Mouse (Mus musculus) 3134 (cell line): ENCODE measurements around the gene Shroom3.

Experiments used
- DNase-seq: peaks from one replicate; pipeline ENCODE4 v3.0.0-alpha.2; 2011; ENCODE audit warnings: low spot score; ENCODE audit not compliant: insufficient read length; ENCODE audit errors: extremely low read depth

The Shroom3 gene

DNA sequence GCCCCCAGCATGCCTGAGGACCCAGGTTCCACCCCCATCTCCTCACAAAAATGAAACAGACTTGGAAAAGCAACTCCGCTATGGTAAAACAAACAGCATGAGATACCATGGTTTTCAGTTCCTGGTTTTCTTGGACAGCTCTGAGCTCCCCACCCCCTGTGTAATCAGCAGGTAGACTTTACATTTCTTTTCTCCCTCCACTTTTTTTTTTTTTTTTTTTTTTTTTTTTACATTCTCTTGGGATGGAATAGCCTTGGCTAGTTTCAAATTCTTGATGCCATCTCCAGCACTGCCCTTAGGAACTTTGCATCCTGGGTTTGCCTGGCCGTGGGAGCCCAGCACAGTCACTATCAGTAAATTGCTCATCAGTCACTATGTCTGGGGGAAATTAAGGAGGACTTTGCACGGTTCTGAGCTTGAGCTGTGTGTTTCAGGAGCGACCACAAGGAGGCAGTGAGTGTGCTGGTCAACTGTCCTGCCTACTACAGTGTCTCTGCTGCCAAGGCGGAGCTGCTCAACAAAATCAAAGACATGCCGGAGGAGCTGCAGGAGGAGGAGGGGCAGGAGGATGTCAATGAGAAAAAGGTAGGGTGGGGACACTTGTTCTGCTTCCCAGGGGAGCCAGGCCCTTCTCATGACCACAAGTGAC is 271.7 kb downstream of the Shroom3 start:
- DNase-seq = peak; percentile 37

DNA sequence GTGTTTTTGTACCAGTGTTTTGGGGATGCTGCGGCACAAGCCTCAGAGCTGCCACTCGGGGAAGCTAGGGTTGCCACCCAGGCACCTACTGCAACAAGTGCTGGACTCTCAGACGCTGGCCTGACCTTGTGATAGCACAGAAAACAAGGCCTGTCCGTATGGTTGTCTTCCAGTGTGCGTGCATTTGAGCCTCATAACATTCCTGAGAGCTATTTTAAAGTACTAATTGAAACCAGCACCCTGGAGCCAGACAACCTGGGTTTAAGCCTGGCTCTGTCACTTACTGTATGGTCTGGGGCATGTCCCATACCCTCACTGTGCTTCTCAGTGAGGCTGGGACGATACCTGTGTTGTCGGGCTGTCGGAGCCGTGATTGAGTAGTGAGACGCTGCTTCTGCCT is 276.1 kb downstream of the Shroom3 start:
- DNase-seq = no peak

DNA sequence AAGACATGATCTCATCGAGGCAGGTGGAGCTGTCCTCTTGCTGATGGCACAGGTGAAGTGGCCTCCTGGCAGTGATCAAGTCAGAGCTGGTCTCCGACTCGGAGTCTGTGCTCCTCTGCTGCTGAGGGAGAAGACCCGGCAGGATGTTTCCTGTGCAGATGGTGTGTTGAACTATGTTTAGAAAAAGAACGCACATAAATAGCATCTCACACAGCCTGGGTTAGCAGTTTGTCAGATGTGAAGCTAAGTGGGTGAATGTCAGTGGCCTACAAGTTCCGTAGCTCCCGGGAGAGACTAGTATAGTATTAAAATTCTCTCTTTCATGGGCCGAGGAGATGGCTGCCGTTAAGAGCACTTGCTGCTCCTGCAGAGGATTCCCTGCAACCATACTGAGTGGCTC is 276.5 kb downstream of the Shroom3 start:
- DNase-seq = no peak

DNA sequence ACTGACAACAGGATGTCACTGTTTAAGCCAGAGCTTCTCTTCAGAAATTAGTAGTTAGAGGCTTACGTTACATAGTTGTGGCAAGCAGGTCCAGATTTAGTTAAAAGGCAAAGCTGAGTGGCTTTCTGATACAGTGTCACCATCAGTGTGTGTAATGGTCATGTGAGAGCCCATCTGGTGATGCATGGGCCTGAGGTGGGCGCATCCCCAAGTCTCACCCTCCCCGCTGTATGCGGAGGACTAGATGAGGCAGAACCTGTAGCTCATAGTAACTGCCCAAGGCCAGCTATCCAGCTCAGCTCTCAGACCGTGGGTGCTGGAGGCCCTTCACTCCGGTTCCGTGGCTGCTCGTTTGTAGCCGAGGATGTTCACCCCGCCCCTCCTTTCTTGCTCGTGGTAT is 278.1 kb downstream of the Shroom3 start:
- DNase-seq = no peak

DNA sequence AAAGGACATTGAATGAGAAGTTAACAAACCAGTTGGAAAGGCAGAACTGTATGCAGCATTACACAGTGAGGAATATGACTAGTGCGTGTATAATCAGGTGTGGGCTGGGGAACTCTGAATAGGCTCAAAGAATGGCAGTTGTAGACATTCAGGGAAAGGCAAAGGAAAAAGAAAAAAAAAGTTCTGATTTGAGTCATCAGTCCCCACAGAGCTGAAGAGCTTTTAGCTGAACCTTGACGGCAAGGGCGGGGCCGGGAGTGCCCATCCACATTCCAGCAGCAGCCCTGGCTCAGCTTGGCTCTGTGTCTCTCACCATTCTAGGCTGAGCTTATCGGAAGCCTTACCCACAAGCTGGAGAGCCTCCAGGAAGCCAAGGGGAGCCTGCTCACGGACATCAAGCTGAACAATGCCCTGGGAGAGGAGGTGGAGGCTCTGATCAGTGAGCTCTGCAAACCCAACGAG is 278.6 kb downstream of the Shroom3 start:
- DNase-seq = peak; percentile 82

DNA sequence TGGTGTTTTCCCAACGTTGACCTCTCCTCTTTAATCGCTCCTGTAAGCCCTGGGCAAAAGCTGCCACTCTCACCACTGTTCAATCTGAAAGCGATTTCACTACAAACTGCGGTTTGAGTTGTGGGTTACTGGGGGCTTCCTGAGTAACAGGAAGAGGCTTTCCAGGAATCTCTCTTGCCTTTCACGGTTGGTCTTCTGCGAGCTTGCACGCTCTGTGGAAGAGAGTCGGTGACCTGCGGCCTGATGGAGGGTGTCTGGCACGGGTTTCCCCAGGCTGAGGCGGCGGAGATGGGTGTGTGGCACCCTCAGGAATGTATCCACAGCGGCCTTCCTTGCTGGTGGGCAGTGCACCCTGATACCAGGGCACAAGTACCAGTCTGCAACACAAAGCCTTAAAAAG is 281.5 kb downstream of the Shroom3 start:
- DNase-seq = no peak

DNA sequence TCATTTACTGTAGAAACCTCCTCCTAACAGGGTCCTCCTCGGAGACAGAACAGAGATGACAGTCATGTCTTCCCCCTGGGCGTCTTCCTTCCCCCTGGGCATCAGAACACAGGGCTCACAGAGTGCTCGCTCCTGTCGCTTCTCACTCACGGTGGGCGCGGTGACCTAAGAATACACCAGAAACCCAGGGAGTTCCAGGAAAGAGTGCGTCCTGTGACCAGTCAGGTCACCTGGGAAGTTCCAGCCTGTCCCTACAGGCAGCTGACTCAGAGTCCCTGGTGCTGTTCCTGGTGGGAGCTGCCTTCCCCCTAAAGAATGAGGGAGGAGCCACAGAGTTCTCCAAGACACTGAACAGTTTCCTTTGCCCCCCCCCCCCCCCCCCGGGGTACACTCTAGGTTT is 283.9 kb downstream of the Shroom3 start:
- DNase-seq = no peak

DNA sequence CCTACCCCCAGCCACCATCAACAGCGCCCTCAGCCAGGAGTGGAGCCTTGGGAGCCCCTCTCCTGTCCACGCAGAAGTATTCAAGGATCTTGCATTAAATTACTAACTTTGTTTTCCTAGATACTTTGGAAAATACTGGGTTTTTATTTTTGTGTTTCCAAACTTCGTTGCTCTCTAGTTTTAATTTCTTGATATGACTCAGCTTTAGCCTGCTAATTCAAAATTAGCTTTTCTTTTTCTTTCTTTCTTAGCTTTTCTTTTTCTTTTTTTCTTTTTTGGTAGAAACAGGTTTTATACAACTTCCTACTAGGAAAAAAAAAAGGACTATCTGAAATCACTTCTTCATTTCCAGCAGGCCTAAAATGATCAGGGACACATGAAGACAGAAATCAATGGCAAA is 284.7 kb downstream of the Shroom3 start:
- DNase-seq = no peak

DNA sequence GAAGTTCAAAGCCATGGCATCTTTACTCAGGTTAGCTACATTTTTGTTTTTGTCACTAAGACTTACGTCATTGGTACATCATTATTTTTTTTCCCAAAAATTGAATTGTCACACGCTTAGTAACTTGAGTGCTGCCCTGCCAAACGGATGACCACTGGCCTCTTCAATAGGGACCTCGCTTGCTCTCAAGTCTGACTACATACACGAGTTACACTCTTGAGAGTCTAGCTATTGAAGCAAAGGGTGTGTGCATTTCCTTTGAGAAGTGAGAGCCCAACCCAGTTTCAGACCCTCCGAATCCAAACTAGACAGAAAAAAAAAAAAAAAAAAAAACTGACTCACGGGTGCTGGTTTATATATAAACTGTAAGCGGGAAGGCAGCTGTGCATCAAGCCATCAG is 286.2 kb downstream of the Shroom3 start:
- DNase-seq = no peak

DNA sequence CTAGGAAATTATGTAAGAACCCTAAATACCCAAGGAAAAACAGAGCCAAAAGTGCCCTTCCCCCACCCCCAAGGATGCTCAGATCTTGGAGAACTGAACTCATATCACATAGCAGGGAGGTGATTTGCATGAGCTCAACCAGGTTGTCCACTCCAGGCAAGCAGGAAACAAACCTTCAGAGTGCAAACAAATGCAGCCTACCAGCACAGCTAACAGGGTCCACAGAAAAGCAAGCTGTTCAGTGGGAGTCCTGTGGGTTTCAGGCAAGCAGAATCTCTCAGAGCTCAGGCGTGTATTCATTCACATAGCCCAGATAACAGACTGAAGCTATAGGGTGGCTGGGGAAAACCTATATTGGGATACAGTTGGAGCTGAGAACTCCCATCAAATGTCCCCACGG is 286.7 kb downstream of the Shroom3 start:
- no peak for DNase-seq

DNA sequence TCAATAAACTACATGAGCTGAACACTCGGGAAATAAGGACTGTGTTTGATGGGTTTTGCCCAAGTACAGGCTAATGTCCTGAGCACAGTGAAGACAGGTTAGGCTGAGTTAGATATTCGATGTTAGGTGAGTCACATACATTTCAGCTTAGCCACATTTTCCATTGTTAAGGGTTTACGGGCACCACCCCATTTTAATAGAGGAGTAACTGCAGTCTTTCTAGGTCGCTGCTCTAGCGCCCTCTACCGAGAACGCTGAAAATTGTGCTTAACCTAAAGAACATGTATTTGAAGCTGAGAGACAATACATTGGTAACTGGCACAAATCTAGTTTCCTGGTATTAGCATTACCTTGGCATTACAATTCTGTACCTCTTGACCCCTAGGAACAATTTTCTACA is 287.2 kb downstream of the Shroom3 start:
- DNase-seq = no peak

DNA sequence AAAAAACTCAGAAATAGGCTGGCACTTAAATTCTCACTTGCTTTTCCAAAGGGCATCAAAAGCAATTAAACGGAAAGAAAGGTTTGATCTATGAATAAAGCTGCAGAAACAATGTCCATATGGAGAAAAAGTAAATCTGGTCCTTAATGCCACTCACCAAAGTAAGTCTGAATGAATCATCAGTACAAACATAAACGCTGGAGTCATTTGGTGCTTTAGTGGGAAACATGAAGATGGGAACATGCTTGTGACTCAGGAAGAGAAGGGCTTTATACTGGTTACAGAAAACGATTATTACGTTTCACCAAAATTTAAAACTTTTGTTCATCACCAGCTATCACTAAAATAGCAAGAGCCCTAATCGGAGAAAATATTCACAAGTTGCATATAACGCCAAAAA is 297.2 kb downstream of the Shroom3 start:
- no peak for DNase-seq

DNA sequence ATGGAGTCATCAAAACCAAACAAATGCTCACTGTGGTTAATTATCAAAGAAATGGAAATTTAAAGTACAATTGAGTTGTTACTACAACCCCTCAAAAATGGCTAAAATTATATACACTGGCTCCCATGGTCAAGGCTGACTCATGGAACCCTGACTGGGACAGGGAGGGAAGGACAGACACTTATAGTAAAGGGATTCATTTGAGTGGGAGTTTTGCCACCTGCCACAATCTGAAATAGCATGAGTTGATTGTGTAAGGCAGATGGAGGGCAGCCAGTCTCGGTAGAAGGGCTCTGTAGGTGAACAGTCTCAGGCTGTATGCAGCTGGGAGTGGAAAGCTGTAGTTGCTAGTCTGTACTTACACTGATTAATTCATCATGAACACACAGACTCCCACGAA is 297.6 kb downstream of the Shroom3 start:
- no peak for DNase-seq

DNA sequence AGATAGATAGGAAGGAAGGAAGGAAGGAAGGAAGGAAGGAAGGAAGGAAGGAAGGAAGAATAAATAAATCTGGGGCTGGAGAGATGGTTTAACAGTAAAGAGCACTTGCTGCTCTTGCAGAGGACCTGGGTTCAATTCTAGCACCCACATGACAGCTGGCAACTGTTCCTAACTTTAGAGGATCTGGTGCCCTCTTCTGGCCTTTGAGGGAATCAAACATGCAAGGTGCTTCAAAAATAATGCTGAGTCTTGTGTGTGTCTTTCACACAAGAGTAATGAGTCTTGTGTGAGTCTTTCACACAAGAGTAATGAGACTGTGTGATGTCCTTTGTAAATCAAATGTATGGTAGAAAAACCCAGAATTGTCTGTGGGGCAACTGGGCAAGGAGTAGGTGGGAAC is 299.4 kb downstream of the Shroom3 start:
- DNase-seq = no peak

DNA sequence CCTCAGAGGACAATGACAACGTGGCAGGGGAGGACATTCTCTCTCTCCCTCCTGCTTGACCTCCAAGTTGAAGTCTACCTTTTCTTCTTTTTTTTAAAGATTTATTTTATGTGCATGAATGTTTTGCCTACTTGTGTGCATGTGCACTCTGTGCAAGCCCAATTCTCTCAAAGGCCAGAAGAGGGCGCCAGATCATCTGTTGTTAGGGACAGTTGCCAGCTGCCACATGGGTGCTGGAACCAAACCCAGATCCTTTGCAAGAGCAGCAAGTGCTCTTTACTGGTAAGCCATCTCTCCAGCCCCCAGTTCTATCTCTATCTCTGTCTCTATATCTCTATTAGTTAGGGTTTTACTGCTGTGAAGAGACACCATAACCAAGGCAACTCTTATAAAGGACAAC is 300.7 kb downstream of the Shroom3 start:
- no peak for DNase-seq

DNA sequence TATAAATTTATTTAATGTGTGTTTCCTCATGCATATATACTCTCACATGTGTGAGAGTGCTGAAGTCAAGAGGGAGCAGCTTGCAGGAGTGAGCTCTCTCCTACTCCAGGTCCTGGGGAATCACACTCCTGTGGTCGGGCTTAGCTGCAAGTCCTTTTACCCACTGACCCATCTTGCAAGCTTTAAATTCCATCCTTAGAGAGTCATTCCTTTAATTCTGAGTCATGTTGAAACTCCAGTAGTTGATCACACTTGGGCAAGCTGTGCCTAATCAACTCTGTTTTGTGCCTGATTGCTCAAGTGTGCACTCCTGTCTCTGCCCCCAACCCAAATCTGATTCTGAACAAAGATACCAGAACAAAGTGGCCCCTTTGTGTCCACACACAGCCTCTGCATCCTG is 301.5 kb downstream of the Shroom3 start:
- DNase-seq = peak; percentile 71

DNA sequence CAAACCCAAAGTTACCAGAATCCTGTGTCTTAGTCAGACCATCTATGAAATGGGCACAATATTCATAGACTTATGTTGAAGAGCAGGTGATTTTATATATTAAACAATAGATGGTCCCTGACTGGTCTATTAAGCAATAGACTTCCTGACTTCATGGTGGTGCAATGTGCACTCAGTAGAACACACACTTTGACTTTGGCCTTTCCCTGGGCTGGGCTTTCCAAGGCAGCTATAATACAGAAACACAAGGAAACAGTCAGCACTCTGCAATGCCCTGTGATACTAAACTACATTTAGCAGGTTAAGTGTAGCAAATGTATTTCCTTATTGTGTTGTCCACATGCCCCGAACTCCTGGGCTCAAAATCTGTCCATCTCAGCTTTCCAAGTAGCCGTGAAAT is 302.2 kb downstream of the Shroom3 start:
- DNase-seq = no peak

DNA sequence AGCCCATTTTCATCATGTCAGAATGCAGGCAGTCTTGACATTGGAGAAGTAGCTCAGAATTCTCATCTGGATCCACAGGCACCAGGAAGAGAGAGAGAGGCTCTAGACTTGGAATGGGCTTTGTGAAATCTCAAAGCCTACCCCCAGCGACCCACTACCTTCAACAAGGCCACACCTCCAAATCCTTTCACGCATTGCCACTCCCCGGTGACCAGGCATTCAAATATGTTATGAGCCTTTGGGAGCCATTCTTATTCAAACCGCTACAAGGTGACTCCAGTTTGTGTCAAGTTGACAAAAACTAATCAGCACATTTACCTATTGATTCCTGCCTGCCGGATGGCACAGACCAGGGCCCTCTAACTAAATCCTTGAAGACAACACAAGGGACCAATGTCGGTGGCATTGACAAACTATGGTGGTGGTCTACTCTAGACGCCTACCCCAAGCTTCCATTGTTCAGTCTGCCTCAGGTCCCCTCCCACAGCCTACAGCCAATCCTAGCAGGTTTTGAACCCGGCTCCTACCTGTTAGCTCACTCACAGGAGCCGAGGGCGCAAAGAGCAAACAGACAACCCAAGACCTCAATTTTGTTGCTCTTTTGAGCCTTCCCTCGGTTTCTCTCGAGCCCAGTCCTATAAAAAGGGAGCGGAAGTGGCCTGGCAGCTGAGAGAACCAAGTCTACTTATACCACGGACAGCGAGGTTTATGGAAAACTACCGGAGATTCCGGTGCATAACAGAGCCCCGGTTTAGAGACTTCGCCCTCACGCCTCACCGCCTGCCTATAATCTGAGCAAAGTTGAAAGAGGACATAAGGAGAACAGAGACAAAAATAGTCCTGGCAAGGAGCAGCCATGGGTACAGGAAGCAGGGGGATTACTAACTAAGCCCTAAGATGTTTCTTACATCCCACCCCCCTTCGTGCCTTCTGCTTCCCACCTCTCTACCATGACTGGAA is 303.7 kb downstream of the Shroom3 start:
- DNase-seq = no peak

DNA sequence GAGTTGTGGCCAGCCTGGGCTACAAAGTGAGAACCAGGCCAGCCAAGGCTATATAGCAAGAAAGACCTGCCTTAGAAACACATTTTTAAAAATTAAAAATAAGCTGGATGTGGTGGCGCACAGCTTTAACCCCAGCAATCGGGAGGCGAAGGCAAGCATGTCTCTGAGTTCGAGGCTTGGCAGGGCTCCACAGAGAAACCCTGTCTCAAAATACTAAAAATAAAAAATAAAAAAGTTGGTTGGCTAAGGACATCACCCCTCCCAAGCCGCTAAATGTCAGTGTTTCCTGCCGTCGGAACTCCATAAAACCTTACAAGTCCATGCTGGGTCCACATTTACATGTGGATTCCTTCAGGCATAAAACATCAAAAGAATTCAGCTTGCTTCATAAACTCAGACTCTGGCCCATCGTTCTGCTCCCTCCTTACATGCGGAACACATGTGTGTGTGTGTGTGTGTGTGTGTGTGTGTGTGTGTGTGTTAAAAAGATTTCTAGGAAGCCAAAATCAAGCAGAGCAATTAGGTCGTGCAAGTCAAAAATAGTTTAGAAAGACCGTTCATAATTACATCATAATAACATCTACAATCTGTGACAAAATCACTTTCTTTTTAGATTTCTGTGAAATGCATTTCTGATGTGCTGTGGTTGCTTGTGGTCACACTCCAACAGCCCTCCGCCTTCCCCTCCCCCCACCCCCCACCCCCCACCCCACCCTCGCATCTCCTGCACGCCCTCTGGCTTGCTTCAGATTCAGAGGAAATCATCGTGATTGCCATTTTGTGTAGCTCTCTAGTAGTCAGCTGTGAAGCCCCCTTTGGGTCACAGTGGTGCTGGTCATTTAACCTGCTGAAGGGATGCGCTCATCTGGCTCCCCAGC is 304.9 kb downstream of the Shroom3 start:
- no peak for DNase-seq

DNA sequence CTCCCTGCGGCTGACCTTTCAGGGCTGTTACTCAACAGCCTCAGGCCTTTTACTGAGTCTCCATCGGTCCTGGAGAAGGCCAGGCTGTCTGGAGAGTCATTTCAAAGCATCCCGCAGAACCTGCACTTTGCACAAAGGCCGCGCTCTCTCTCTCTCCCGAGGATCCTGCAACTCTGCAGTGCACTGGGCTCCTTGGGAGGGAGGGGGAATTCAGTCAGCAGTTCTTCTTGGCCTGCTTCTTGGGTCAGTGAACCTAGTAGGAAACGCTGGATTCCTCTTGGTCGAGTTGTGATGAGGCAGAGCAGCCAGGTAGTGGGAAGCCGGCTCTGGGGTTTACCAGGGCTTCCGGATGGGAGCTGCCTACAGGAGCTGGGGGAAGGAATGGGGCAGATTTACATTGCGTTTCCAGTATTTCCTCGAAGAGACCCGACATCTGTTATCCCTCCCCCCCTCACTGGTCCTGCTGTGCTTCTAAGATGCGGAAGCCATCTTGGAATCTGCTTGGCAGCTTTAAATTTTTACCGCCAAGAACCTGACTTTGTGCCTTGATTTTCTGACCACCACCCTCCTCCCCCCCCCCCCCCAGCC is 305.6 kb downstream of the Shroom3 start:
- DNase-seq = no peak

DNA sequence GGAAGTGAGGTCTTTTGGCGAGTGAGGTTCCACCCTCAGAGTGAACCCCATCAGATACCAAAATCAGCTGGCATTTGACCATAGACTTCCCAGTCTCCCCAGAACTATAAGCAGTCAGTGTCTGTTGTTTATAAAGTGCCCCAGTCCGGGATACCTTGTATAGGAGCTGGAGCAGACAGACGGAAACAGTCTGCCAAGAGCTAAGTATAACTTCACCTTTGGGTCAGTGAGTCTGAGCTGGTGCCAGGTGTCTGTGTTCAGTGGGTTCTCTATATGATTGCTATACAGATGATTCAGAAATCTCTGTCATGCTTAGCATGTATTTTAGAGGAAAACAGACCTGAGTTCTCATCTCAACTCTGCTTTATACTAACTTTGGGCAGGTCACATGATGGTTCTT is 308.9 kb downstream of the Shroom3 start:
- DNase-seq = no peak
